Mouse (Mus musculus) CD4-positive, CD25-positive, alpha-beta regulatory T cell, adult 4 months (primary cell): ENCODE measurements around the gene Kifc3. TPM values are rescaled to one million over a fixed set of nuclear protein-coding genes. Genes with fewer than 3 reads are reported as not detected.
"Not testable (repeated sequence)": the region's sequence is repeated elsewhere in the genome, so short reads cannot be mapped to it uniquely, and the experiment has no call there.

Source experiments
- ATAC-seq: one replicate; pipeline ENCODE4 v1.8.0; 2017
- polyA plus RNA-seq, 2 experiments: library from polyadenylated mRNA; unstranded; fragments of 100-300 nt; shearing (Covaris generic); gene quantifications; one replicate each; pipeline ENCODE4 v1.2.1; 2017

The Kifc3 gene
- polyA plus RNA-seq, 2 experiments from 2014 or later = not detected

GRCm38 (mm10) chr8:95201491-95201890 lies 1.1 kb downstream of the Kifc3 start:
- ATAC-seq = no peak

- no peak for ATAC-seq
Observed at GRCm38 (mm10) chr8:95200001-95200405, 2.6 kb downstream of the Kifc3 start.

- ATAC-seq = no peak
Observed at GRCm38 (mm10) chr8:95195728-95196127, 6.9 kb downstream of the Kifc3 start.

GRCm38 (mm10) chr8:95191497-95192175 lies 11.0 kb downstream of the Kifc3 start:
- no peak for ATAC-seq

GRCm38 (mm10) chr8:95187579-95187978 lies 15.0 kb downstream of the Kifc3 start:
- ATAC-seq = no peak

- ATAC-seq = no peak
Observed at GRCm38 (mm10) chr8:95185891-95186513, 16.6 kb downstream of the Kifc3 start.

- ATAC-seq = no peak
Observed at GRCm38 (mm10) chr8:95185104-95185503, 17.5 kb downstream of the Kifc3 start.

- no peak for ATAC-seq
Observed at GRCm38 (mm10) chr8:95184171-95184570, 18.4 kb downstream of the Kifc3 start.

- no peak for ATAC-seq
Observed at GRCm38 (mm10) chr8:95181850-95182249, 20.8 kb downstream of the Kifc3 start.

- no peak for ATAC-seq
Observed at GRCm38 (mm10) chr8:95178191-95178590, 24.4 kb downstream of the Kifc3 start.

- ATAC-seq = no peak
Observed at GRCm38 (mm10) chr8:95176985-95177384, 25.6 kb downstream of the Kifc3 start.

- ATAC-seq = no peak
Observed at GRCm38 (mm10) chr8:95175808-95176207, 26.8 kb downstream of the Kifc3 start.

- ATAC-seq = no peak
Observed at GRCm38 (mm10) chr8:95175306-95175705, 27.3 kb downstream of the Kifc3 start.

GRCm38 (mm10) chr8:95172433-95172832 lies 30.2 kb downstream of the Kifc3 start:
- no peak for ATAC-seq

- ATAC-seq = no peak
Observed at GRCm38 (mm10) chr8:95167726-95168125, 34.9 kb downstream of the Kifc3 start.

GRCm38 (mm10) chr8:95166400-95166799 lies 36.2 kb downstream of the Kifc3 start:
- no peak for ATAC-seq

- ATAC-seq = no peak
Observed at GRCm38 (mm10) chr8:95165923-95166322, 36.7 kb downstream of the Kifc3 start.

GRCm38 (mm10) chr8:95164469-95164868 lies 38.1 kb downstream of the Kifc3 start:
- no peak for ATAC-seq

GRCm38 (mm10) chr8:95163969-95164368 lies 38.6 kb downstream of the Kifc3 start:
- not testable (repeated sequence) for ATAC-seq

- no peak for ATAC-seq
Observed at GRCm38 (mm10) chr8:95162785-95163184, 39.8 kb downstream of the Kifc3 start.

- ATAC-seq = no peak
Observed at GRCm38 (mm10) chr8:95159344-95159743, 43.3 kb downstream of the Kifc3 start.

GRCm38 (mm10) chr8:95158654-95159053 lies 44.0 kb downstream of the Kifc3 start:
- ATAC-seq = no peak

GRCm38 (mm10) chr8:95157145-95157544 lies 45.5 kb downstream of the Kifc3 start:
- no peak for ATAC-seq

- no peak for ATAC-seq
Observed at GRCm38 (mm10) chr8:95156108-95156507, 46.5 kb downstream of the Kifc3 start.

GRCm38 (mm10) chr8:95155361-95155760 lies 47.3 kb downstream of the Kifc3 start:
- no peak for ATAC-seq
